Mouse (Mus musculus): ENCODE measurements at regions not wholly inside any gene's neighbourhood (a gene's known extent, or its start where the extent isn't known, plus 50 kb on each side); places are given as distances from the start of the nearest gene placed in this dataset.
A peak's percentile ranks its signal among the peaks of the same experiment; 100 is the strongest.

GRCm38 (mm10) chr13:107485400-107486017 lies 463.6 kb upstream of the Kif2a start:
- 0 out of 2 replicates have a peak, but pooled peaks cover 3% of the 10 kb centered on the region for H3K27me3 ChIP-seq
- H3K36me3 ChIP-seq, result no peaks in the 10 kb centered on the region
- H3K27ac ChIP-seq, result no peak overlapping the region
- H3K9me3 ChIP-seq, result no peaks in the 10 kb centered on the region
- peaks cover 25% of the 10 kb centered on the region for H3K4me1 ChIP-seq (replicated peaks)
- no peak overlapping the region; the same call in 1 of the 2 replicates for H3K9ac ChIP-seq
- WGBS, result 79% methylated on average over 4 of the region's 4 CpGs
- no peak for ATAC-seq (ENCODE audit: low FRiP score)
- H3K4me2 ChIP-seq, result no peak overlapping the region
- H3K4me3 ChIP-seq, result no peak overlapping the region

GRCm38 (mm10) chr13:107484630-107484998 lies 462.7 kb upstream of the Kif2a start:
- no peak for ATAC-seq (ENCODE audit: low FRiP score)
- Histone ChIP-seq H3K27ac (peak overlapping the region; percentile 82), H3K9me3 (no peaks in the 10 kb centered on the region), H3K27me3 (0 out of 2 replicates have a peak, but pooled peaks cover 3% of the 10 kb centered on the region), H3K36me3 (no peaks in the 10 kb centered on the region), H3K4me3 (no peak overlapping the region), H3K4me1 (replicated peaks) (peaks cover 25% of the 10 kb centered on the region), H3K9ac (no peak overlapping the region), H3K4me2 (no peak overlapping the region)
- 43% methylated on average over 6 of the region's 6 CpGs for WGBS

- Histone ChIP-seq H3K4me1 (replicated peaks) (peaks cover 25% of the 10 kb centered on the region), H3K4me3 (no peak overlapping the region), H3K9ac (peak overlapping the region; percentile 53; the same call in 1 of the 2 replicates), H3K27ac (peak overlapping the region; percentile 82), H3K9me3 (no peaks in the 10 kb centered on the region), H3K36me3 (no peaks in the 10 kb centered on the region), H3K27me3 (0 out of 2 replicates have a peak, but pooled peaks cover 3% of the 10 kb centered on the region), H3K4me2 (no peak overlapping the region)
- peak; percentile 76 for ATAC-seq (ENCODE audit: low FRiP score)
- 21% methylated on average over 12 of the region's 12 CpGs for WGBS
Measured at GRCm38 (mm10) chr13:107483967-107484629, 462.2 kb upstream of the Kif2a start.

GRCm38 (mm10) chr13:107475166-107475565 lies 453.2 kb upstream of the Kif2a start:
- Histone ChIP-seq H3K9ac (no peak overlapping the region), H3K36me3 (no peaks in the 10 kb centered on the region), H3K27ac (peak overlapping the region; percentile 31), H3K4me1 (replicated peaks) (peaks cover 24% of the 10 kb centered on the region), H3K4me3 (no peak overlapping the region), H3K4me2 (no peak overlapping the region), H3K9me3 (no peaks in the 10 kb centered on the region), H3K27me3 (0 out of 2 replicates have a peak, but pooled peaks cover 7% of the 10 kb centered on the region)
- ATAC-seq (ENCODE audit: low FRiP score), result no peak
- whole genome bisulfite sequencing, result 56% methylated on average over 3 of the region's 3 CpGs

- Histone ChIP-seq H3K9me3 (no peaks in the 10 kb centered on the region), H3K4me1 (replicated peaks) (peaks cover 26% of the 10 kb centered on the region), H3K27me3 (no peaks in the 10 kb centered on the region), H3K4me2 (peak overlapping the region; percentile 50), H3K36me3 (no peaks in the 10 kb centered on the region), H3K4me3 (peak overlapping the region; percentile 19), H3K9ac (peak overlapping the region; percentile 55; the same call in 1 of the 2 replicates), H3K27ac (peak overlapping the region; percentile 71)
- peak; percentile 84 for ATAC-seq (ENCODE audit: low FRiP score)
- WGBS, result 2% methylated on average over 13 of the region's 13 CpGs
Measured at GRCm38 (mm10) chr13:107469491-107470276, 447.8 kb upstream of the Kif2a start.

- Histone ChIP-seq H3K4me2 (no peak overlapping the region), H3K9ac (no peak overlapping the region), H3K36me3 (no peaks in the 10 kb centered on the region), H3K4me3 (no peak overlapping the region), H3K4me1 (replicated peaks) (peaks cover 9% of the 10 kb centered on the region), H3K27ac (no peak overlapping the region), H3K27me3 (no peaks in the 10 kb centered on the region), H3K9me3 (no peaks in the 10 kb centered on the region)
- 90% methylated on average over 7 of the region's 7 CpGs for WGBS
- no peak for ATAC-seq (ENCODE audit: low FRiP score)
Measured at GRCm38 (mm10) chr13:107462791-107463190, 440.9 kb upstream of the Kif2a start.

- WGBS, result 16% methylated on average over 16 of the region's 16 CpGs
- H3K27ac ChIP-seq, result peak overlapping the region; percentile 76
- no peak overlapping the region for H3K9ac ChIP-seq
- H3K4me2 ChIP-seq, result peak overlapping the region; percentile 36
- peaks cover 9% of the 10 kb centered on the region for H3K4me1 ChIP-seq (replicated peaks)
- ATAC-seq (ENCODE audit: low FRiP score), result peak; percentile 92
- no peak overlapping the region for H3K4me3 ChIP-seq
- no peaks in the 10 kb centered on the region for H3K36me3 ChIP-seq
- no peaks in the 10 kb centered on the region for H3K27me3 ChIP-seq
- H3K9me3 ChIP-seq, result no peaks in the 10 kb centered on the region
Measured at GRCm38 (mm10) chr13:107461048-107461912, 439.4 kb upstream of the Kif2a start.

GRCm38 (mm10) chr13:107458730-107459129 lies 436.8 kb upstream of the Kif2a start:
- Histone ChIP-seq H3K4me3 (no peak overlapping the region), H3K4me1 (replicated peaks) (peaks cover 9% of the 10 kb centered on the region), H3K9ac (no peak overlapping the region), H3K27me3 (no peaks in the 10 kb centered on the region), H3K27ac (no peak overlapping the region), H3K36me3 (no peaks in the 10 kb centered on the region), H3K9me3 (no peaks in the 10 kb centered on the region), H3K4me2 (no peak overlapping the region)
- ATAC-seq (ENCODE audit: low FRiP score), result no peak
- 88% methylated on average over 4 of the region's 4 CpGs for WGBS

GRCm38 (mm10) chr13:107457270-107457669 lies 435.3 kb upstream of the Kif2a start:
- Histone ChIP-seq H3K9me3 (no peaks in the 10 kb centered on the region), H3K27me3 (no peaks in the 10 kb centered on the region), H3K4me1 (replicated peaks) (peaks cover 9% of the 10 kb centered on the region), H3K36me3 (no peaks in the 10 kb centered on the region), H3K27ac (no peak overlapping the region), H3K4me2 (no peak overlapping the region), H3K4me3 (no peak overlapping the region), H3K9ac (no peak overlapping the region)
- no peak for ATAC-seq (ENCODE audit: low FRiP score)
- 85% methylated on average over 10 of the region's 10 CpGs for WGBS

- Histone ChIP-seq H3K4me3 (no peak overlapping the region), H3K27ac (no peak overlapping the region), H3K9me3 (no peaks in the 10 kb centered on the region), H3K9ac (no peak overlapping the region), H3K4me2 (no peak overlapping the region), H3K27me3 (no peaks in the 10 kb centered on the region), H3K36me3 (no peaks in the 10 kb centered on the region), H3K4me1 (replicated peaks) (peaks cover 2% of the 10 kb centered on the region)
- no peak for ATAC-seq (ENCODE audit: low FRiP score)
- WGBS, result 85% methylated on average over 2 of the region's 2 CpGs
Measured at GRCm38 (mm10) chr13:107456394-107456793, 434.5 kb upstream of the Kif2a start.

GRCm38 (mm10) chr13:107449598-107450179 lies 427.8 kb upstream of the Kif2a start:
- Histone ChIP-seq H3K4me3 (no peak overlapping the region), H3K4me2 (no peak overlapping the region), H3K9ac (no peak overlapping the region), H3K27ac (no peak overlapping the region), H3K4me1 (replicated peaks) (0 out of 2 replicates have a peak, but pooled peaks cover 2% of the 10 kb centered on the region), H3K36me3 (no peaks in the 10 kb centered on the region), H3K27me3 (no peaks in the 10 kb centered on the region), H3K9me3 (no peaks in the 10 kb centered on the region)
- peak; percentile 69 for ATAC-seq (ENCODE audit: low FRiP score)
- WGBS, result 71% methylated on average over 11 of the region's 11 CpGs
